Mouse (Mus musculus): ENCODE results near the gene Lrrc46. TPM values are rescaled to one million over a fixed set of nuclear protein-coding genes. Genes with fewer than 3 reads are reported as not detected.

The Lrrc46 gene
- not detected for total RNA-seq (2021)
- long read RNA-seq, experiment 1 = 0 reads
- long read RNA-seq, experiment 2 = 0 reads

DNA sequence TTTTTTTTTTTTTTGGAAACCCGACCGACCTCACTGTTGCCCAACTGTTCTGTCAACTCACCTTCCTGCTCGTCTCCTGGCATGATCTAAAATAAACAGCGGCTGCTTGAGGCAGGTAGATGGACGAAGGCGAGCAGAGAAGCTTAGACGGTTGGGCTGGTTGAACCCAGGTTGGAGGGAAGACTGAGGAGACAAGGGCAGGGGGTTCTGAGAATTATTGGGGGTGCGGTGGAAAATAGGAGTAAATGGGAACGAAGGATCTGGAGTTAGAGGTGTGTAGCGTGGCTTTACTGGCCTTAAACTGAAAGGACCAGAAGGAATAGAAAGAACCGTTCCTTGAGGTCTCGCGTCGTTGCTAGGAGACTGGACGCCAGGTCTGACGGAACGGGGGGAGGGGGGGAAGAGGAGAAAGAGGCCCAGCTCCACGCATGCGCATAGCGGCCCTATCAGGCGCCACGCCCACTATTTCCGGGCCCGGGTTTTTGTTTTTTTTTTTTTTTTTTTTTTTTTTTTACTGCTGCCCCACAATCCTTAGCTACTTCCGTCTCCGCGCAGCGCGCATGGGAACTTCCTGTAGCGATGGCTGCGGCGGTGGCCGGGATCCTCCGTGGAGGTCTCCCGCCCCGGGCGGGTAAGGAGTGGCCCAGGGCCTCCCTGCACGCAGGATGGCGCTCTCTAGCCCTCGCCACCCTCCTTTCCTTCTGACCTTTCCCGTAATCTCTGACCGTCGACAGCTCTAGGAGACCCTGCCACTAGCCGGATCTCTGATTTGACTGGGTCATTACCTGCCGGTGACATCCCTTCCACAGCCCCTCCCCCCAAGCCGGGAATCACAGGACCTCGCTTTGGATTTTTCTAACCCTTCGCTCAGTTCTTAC lies at the start of gene Lrrc46, which contains the start of gene Mrpl10:
Lrrc46 (minus strand) TSS at position 386 of the 878 bp plus-strand sequence.
Mrpl10 (plus strand) TSS at position 539 of the 878 bp plus-strand sequence.
- intact Hi-C loops (cut with DNase I) = no loop called here
- Histone ChIP-seq H3K27ac (peak within 1 kb of the TSS; percentile 96), H3K4me3 (peak within 1 kb of the TSS; percentile 74)
- DNase-seq = peak; percentile 93
- TF ChIP-seq CTCF (IDR thresholded peaks at IDR 0.05) = no peak

DNA sequence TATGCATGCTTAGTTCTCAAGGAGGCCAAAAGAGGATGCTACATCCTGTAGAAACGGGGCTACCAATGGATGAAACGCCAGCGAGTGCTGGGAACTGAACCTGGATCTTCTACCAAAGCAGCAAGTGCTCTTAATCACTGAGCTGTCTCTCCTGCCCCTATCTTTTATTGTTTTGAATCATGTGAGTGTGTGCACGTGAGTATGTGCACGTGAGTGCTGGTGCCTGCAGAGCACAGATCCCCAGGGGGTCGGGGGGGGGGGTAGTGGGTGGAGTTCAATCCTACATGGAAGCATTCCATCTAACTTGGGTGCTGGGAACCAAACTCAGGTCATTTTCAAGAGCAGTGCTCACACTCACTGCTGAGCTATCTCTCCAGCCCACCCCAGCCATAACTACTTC lies 45.2 kb upstream of the Lrrc46 start:
- intact Hi-C loops (cut with DNase I) = no loop called here
- no peak for DNase-seq
- H3K27ac ChIP-seq = no peak overlapping the region
- no peak for TF ChIP-seq CTCF (IDR thresholded peaks at IDR 0.05)
- H3K4me3 ChIP-seq = no peak overlapping the region

DNA sequence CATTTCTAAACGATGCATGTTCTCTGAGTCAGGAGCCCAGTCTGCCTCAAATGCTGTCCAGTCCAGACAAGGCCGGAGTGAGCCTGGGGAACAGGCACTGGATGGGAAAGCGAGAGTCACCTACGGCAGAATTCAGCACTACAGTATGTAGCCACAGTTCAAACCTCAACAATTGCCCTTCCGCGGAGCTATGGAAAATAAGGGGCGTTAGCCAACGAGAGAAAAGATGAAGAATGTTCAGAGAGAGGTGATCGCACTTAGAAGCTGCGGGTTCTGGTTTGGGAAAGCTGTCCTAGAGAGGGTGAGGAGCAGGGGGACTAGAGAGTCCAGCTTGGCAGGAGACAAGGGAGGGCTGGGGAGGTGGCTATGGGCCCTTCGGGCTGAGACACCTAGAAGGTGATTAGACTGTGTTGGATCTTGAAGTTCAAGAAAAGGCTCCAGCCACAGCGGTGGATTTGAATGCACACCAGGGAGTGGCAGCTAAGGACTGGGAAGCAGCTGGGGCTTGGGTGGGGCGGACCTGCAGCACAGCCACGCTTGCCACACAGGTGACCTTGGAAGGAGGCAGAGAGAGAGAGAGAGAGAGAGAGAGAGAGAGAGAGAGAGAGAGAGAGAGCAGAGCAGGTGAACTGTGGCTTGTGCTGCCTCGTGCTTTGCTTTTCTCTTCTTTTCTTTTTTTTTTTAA lies 43.8 kb upstream of the Lrrc46 start:
- TF ChIP-seq CTCF (IDR thresholded peaks at IDR 0.05) = no peak
- H3K27ac ChIP-seq = no peak overlapping the region
- no peak for DNase-seq
- intact Hi-C loops (cut with DNase I) = no loop called here
- no peak overlapping the region for H3K4me3 ChIP-seq

DNA sequence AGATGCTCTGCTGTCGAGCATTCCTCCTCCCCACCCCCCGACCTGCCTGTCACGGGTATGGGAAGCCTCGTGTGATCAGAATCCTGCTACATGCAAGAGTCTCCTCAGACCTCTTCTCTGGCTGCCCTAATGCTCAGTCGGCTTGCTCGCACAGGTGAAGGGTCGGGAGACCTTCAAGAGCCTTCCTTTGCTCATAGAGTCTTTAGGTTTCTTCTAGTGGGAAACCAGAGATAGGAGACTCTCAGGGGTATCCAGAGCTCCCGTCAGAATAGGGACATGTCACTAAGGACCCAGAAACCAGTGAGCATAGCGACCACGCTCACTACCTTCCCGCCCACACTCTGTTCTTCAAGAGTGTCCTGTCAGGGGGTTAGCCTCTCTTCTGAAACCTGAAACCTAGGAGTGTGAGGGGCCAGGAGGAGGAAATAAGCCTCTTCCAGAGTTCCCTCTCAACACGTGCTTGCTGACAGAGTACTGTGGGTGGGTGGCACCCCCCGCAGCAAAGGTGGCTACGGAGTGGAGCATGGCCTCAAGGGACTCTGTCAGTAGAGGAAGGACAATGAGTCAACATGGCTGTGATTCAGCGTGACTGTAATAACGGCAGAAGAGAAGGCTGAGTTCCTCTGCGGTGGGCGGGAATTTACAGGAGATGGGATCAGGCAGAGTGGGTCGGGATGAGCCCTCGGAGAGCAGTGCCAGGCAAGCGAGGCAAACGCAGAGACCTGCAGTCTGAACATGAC lies 42.4 kb upstream of the Lrrc46 start:
- Histone ChIP-seq H3K27ac (no peak overlapping the region), H3K4me3 (peak overlapping the region; percentile 43)
- intact Hi-C loops (cut with DNase I) = loop anchor here (2.0 kb wide), 1 partner anchor 99 kb away; no protein-coding TSS in a partner anchor
- peak; percentile 20 for DNase-seq
- no peak for TF ChIP-seq CTCF (IDR thresholded peaks at IDR 0.05)

DNA sequence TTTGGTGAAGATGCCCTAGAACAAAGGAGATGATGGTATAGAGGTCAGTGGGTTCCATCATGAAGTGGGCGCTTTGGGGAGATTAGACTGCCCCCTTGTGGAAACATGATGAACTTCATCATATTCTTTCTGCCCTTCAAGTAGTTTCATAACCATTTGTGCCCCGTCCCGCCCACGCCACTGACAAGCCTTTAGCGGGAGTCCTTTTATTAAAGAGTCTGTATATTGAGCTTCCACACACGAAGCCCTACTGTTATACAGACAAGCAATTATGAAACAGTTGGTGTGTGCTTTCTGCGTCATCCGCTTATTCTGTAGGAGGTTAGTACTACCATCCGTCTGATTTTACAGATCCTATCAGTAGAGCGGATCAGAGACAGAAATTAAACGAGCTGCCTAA lies 41.8 kb upstream of the Lrrc46 start:
- intact Hi-C loops (cut with DNase I) = loop anchor here (2.0 kb wide), 1 partner anchor 98 kb away; no protein-coding TSS in a partner anchor
- peak; percentile 61 for DNase-seq
- no peak overlapping the region for H3K27ac ChIP-seq
- peak; percentile 70 for TF ChIP-seq CTCF (IDR thresholded peaks at IDR 0.05)
- H3K4me3 ChIP-seq = peak overlapping the region; percentile 43

DNA sequence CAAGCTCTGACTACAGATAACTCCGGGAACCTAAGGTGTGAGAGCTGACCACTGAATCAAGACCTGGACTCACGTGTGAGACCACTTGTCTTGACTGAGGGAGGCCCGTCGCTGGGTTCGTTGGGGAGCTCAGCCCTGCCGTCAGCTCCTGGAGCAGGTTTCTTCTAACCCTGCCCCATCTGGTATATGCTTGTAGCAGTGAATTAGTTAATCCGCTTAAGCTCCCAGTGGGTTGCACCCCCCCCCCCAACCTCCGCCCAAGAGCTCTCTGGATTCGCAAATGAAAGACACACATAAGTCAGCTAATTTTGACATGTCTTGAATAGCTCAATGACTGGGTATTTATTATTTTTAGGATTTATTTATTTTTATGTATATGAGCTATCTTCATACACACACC lies 39.1 kb upstream of the Lrrc46 start:
- Histone ChIP-seq H3K27ac (no peak overlapping the region), H3K4me3 (no peak overlapping the region)
- DNase-seq = no peak
- TF ChIP-seq CTCF (IDR thresholded peaks at IDR 0.05) = no peak
- intact Hi-C loops (cut with DNase I) = no loop called here

DNA sequence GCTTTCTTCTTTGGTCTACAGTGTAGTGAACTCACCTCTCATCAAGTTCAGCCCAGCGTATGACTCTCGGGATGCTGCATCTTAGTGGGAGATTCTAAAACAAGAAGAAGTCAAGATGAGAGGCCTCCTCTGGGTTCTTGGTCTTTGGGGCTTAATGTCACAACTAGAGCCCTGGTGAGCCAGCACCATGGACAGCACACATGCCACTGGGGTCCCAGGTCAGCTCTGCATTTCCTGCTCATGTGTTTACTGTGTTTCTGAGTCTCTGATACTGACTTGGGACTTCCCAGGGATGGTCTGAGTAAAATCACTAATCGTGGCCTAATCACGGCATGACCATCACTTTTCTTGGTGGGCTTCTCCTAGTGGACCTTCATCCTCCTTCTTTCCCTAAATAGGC lies 37.5 kb upstream of the Lrrc46 start:
- no peak overlapping the region for H3K4me3 ChIP-seq
- H3K27ac ChIP-seq = no peak overlapping the region
- no peak for TF ChIP-seq CTCF (IDR thresholded peaks at IDR 0.05)
- intact Hi-C loops (cut with DNase I) = no loop called here
- no peak for DNase-seq

DNA sequence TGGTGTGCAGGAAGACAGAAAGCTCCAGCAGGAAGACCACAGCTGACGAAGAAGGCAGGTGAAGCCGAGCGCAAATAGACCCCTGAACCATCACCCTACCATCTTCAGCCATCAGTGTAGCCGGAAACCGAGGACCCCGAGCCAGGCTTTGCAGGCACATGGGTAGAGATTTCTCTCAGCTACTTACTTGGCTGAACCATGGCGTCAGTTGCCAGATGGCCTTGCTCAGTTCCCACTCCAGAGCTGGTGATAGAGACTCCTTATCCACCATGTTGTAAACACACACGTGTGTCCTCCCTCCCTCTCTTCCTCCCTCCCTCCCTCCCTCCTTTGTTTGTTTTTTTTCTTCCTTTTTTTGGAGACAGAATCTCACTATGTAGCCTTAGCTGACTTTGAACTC lies 33.0 kb upstream of the Lrrc46 start:
- intact Hi-C loops (cut with DNase I) = no loop called here
- DNase-seq = no peak

DNA sequence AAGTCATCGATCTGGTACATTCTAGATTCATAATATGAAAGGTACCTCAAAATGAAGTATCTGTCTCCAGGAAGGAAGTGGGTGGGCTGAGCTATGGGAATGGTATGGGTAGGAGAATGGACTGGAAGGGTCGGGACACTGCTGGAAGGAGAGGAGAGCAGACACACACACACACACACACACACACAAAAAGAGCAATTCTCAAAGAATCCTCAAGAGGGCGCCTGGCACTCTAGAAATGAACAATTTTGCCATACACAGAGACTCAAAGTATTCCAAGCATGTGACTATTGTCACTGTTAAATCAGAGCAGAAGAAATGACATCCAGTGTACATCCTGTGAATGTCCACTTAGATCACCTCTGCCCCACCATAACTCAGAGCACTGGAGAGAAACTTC lies 31.3 kb upstream of the Lrrc46 start:
- H3K4me3 ChIP-seq = no peak overlapping the region
- intact Hi-C loops (cut with DNase I) = no loop called here
- DNase-seq = no peak
- TF ChIP-seq CTCF (IDR thresholded peaks at IDR 0.05) = peak; percentile 69
- no peak overlapping the region for H3K27ac ChIP-seq

More for the DNA sequence above, 33.0 kb upstream of the Lrrc46 start:
- Histone ChIP-seq H3K4me3 (no peak overlapping the region), H3K27ac (no peak overlapping the region)
- no peak for TF ChIP-seq CTCF (IDR thresholded peaks at IDR 0.05)

DNA sequence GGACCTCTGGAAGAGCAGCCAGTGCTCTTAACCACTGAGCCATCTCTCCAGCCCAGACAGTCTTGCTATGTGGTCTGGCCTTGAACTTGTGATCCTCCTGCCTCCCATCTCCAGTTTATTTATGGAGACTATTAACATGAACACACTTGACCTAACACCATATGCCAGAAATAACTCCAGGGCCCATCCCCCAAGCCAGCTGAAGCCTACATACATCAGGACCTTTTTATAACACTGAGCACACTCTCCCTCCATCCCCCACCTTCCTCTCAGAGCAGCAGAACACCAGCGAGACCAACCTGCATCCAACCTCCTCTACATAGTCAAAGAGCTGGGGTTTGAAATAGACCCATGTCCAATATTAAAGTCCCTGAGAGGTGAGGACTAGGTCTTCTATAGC lies 29.9 kb upstream of the Lrrc46 start:
- TF ChIP-seq CTCF (IDR thresholded peaks at IDR 0.05) = no peak
- peak; percentile 63 for DNase-seq
- Histone ChIP-seq H3K27ac (peak overlapping the region; percentile 72), H3K4me3 (no peak overlapping the region)
- intact Hi-C loops (cut with DNase I) = no loop called here

DNA sequence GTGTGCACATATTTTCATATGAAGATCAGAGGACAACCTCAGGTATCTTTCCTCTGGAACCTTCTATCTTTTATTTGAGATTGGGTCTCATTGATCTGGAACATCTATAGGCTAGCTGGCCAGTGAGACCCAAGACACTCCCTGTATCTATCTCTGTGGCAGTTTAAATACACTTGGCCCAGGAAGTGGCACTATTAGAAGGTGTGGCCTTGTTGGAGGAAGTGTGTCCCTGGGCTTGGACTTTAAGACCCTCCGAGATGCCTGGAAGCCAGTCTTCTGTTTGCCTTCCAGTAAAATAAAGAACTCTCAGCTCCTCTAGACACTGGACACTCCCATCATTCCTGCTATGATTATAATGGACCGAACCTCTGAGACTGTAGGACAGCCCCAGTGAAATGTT lies 28.6 kb upstream of the Lrrc46 start:
- DNase-seq = no peak
- Histone ChIP-seq H3K4me3 (no peak overlapping the region), H3K27ac (no peak overlapping the region)
- TF ChIP-seq CTCF (IDR thresholded peaks at IDR 0.05) = no peak
- intact Hi-C loops (cut with DNase I) = no loop called here

DNA sequence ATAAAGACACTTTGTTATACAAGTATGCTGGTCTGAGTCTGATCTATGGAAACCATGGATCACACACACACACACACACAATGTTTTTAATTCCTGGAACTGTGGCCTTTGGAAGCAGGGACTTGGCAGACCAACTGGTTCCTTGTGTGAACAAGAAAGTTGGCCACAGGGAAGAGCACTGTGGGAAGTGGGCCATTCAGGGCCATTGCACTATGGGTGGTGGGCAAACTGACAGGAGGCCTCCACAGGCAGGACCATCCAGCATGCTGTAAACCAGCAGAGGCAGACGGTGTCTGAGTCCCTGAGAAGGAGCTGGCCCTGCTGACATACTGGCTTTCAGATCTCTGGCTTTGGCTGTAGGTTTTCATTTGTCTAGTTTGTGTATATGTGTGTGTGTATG lies 28.1 kb upstream of the Lrrc46 start:
- no peak overlapping the region for H3K27ac ChIP-seq
- DNase-seq = no peak
- intact Hi-C loops (cut with DNase I) = no loop called here
- TF ChIP-seq CTCF (IDR thresholded peaks at IDR 0.05) = no peak
- no peak overlapping the region for H3K4me3 ChIP-seq

Measured in gastrocnemius, adult 2 months (tissue).